Mouse (Mus musculus): ENCODE results near the gene Dld.

The Dld gene

DNA sequence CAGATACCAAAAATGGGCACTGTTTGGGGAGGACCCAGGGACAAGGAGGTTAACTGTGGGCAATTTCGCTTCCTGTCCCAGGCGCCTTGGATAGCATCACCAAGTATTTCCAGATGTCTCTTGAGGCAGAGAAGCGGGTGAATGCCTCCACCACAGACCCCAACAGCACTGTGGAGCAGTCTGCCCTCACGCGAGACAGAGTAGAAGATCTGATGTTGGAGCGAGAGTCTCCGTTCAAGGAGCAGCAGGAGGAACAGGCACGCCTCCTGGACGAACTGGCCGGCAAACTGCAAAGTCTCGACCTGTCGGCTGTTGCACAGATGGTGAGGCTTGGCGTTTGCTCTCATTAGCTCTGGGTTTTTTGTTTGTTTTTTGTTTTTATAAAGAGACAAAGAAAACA lies 30.4 kb downstream of the Dld start:
- in situ Hi-C loops (cut with MboI): no loop called here

DNA sequence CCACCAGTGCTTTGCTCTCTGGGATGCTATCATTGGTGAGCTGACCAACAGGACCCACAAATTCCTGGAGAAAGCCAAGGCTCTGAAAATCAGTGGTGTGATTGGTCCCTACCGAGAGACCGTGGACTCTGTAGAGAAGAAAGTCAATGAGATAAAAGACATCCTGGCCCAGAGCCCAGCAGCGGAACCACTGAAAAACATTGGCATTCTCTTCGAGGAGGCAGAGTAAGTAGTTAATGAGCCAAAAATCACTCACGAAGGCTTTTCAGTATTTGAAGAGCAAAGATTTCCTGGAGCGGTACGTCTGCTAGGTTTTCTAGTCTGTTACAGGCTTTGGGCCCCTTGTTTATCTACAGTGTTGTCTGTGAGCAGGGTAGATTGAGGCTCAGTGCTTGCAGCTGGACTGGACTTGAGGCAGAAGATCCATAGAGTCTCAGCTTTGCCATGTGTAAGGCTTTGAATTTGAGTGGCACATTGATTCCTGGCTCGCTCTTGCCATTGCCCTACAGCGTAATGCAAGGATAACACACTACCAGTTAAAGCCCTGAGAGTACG lies 32.8 kb downstream of the Dld start:
- in situ Hi-C loops (cut with MboI): no loop called here

DNA sequence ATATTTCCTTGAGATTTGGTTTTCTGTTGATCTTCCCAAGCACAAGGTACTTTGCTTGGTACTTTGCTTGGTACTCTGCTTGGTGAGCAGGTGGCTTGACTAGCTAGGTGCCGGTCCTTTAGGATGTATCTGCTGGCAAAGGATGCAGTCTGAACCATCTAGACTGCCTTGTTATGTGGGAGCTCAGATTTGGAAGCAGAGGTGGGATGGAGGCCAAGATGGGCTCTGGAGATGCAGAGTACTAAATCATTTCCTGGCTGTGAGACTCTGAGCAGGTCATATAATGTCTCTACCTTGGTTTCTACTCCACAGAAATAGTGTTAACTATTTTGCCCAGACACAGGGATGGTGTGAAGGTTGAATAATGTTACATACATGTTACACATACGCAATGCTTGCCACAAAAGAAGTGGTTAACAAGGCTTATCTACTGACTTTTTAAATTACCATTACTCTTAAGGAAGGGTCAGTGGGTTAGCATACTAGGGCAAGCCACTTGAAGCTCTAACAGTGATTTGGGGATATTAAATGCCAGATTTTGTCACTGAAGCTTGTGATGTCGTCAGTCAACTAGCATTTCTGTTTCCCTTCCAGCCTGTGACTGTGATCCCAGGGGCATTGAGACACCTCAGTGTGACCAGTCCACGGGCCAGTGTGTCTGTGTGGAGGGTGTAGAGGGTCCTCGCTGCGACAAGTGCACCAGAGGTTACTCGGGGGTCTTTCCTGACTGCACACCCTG lies 33.4 kb downstream of the Dld start:
- in situ Hi-C loops (cut with MboI): no loop called here

DNA sequence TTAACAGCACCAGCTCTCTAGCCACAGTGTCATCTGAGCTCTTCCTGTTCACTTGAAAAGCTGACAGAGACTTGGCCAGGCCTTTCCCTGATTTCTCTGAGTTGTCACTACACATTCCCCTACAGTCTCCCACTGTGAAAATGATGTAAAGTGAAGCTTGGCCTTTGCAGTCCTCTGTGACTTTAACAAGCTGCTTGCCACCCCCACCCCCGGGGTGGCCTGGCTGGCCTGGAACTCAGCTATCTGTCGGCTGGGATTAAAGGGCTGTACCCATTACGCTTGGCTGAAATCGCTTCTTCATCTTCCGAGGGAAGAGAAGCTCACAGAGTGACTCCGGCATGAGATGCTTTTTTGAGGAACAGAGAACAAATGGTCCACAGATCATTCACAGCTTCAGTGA lies 35.3 kb downstream of the Dld start:
- in situ Hi-C loops (cut with MboI): no loop called here

DNA sequence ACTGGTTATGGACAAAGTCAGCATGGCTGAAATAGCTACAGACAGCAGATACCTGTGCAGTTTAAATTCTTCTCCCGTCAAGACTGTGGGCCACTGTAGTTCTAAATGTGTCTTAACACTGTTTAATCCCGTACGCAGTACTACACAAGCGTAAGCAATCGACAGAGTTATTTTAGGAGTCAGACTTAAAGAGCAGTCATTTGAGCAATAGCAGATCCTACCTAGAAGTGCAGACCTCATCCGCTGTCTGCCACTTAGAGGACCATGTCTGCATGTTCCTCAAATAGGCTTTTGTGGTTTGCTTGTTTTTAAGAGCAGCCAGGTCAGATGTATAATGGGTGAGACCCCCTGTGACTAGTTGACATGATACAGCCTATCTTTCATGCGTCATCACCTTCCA lies 36.9 kb downstream of the Dld start:
- in situ Hi-C loops (cut with MboI): no loop called here

DNA sequence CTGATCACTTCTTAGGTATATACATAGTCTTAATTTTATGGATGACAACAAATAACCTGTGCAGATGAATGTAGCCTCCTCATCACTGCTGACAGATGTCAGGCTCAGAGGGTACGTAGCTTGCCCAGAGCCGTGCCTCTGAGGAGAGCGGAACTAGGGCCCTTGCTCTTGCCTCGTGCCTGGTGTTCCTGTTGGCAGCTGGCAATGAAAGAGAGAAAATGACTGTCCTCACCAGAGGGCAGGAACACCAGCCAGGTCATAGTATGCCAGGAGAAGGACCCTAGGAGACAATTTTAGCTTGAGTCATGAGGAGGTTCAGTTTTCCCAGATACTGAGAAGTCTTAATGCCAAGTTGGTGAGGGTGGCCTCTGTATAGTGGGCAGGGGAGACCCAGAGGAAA lies 38.1 kb downstream of the Dld start:
- in situ Hi-C loops (cut with MboI): no loop called here

DNA sequence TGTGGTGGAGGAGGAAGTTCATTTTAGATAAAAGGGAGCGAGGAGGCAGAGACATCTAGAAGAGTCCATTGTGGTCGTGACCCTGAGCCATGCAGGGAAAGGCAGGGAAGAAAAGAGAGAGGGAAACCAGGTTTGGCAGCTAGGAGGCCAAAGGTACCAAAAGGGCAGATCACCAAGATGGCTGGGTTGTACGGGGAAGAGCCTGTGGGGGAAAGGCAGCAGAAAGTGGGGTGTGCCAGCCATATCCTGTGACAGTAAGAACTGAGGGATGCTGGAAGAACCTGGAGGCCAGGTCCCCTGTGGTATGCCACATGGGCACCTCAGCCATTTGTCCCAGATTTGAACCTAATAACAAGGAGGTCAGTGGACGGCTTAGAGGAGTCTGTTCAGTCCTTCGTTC lies 39.0 kb downstream of the Dld start:
- in situ Hi-C loops (cut with MboI): no loop called here

DNA sequence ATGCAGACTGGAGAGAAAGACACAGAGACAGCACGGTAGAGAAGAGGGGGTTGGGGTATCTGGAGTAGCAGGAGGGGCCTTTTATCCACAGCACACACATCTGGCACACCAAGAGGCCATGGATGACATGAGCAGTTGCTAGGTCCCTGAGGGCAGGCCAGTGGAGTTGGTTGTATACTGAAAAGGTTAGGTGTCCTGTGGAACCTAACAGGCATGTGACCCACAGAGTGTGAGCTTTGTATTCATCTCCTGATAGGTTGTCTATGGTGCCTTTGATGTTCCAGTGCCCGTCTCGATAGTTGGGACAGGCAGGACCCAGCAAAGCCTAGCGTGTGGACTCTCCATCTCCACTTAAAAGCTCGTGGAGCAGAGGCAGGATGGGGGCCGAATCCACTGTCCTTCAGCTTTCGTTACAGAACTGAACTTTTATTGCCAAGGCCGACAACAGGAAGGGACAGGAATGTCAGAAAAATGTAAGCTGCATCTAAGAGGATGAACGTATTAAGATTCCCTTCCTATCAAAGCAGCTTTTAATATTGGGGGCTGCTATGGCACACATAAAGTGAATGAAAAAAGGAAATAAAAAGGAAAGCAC lies 39.5 kb downstream of the Dld start:
- in situ Hi-C loops (cut with MboI): no loop called here

DNA sequence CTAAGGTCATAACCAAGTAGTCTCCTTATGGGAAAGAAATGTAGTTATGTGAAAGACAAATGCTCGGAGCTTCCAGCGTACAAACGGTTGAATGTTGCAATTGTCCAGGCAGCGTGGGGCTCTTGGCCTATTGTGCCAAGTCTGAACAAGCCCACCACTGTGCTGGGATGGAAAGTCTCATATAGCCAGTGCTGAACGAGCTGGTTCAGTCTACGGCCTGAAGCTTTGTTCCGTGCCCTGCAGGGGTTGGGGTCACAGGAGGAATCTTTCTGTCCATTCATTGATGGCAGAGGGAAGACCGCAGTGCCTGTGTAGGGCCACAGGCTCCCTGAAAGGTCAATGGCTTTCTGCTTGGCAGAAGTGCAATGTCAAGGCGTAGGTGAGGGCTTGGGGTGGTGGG lies 40.6 kb downstream of the Dld start:
- in situ Hi-C loops (cut with MboI): no loop called here

DNA sequence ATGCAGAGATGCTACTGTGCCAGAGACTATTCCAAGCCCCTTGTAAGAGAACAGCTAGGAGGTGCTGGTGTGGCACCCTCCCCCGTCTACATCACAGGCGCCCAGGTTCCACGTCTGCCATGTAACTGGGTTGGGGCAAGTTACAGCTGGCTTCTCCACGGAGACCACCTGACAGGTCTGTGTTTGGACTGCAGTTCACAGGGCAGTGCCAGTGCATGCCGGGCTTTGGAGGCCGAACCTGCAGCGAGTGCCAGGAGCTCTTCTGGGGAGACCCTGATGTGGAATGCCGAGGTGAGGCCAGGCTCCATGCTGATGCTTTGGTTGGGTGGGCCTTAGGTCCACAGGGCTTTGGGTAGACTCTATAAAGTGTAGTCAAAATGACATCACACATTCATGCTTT lies 43.5 kb downstream of the Dld start:
- in situ Hi-C loops (cut with MboI): no loop called here

DNA sequence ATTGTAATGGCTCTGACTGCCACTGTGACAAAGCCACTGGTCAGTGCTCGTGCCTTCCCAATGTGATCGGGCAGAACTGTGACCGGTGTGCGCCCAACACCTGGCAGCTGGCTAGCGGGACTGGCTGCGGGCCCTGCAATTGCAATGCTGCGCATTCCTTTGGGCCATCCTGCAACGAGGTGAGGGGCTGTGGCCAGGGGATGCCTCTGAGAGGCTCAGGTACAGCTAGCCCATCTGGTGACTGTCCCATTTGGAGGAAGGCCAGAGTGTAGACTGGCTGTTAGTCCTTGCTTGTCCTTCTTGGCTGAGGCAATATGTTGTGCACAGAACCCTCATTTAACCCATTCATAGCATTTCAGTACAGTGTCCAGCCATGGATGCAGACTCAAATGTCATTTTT lies 44.2 kb downstream of the Dld start:
- in situ Hi-C loops (cut with MboI): no loop called here

DNA sequence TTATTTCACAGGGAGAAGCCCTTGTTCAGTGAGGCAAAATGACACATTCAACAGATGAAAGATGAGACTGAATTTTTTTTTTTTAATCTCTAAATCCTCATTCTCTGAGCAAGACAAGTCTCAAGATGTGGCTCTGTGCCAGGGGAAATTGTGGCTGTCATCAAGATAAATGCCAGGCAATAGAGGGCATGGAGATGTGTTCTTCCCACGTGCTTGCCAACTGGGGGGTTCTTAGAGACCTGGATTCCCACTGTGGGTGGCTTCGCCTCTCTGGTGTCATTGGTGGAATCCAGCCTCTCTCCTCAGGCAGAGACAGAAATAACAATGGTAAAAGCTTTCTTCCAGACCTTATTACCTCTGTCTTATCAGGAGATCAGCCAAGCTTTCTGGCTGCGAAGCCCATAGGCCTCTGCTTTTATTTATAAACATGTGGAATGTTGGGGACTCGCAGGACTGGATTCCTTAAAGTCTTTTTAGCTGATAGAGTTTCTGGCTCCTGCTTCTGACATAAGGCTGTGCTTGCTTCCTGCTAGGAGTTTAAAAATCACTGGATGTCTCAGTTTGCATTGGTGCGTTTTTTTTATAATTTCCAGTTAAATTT lies 45.1 kb downstream of the Dld start:
- in situ Hi-C loops (cut with MboI): no loop called here

DNA sequence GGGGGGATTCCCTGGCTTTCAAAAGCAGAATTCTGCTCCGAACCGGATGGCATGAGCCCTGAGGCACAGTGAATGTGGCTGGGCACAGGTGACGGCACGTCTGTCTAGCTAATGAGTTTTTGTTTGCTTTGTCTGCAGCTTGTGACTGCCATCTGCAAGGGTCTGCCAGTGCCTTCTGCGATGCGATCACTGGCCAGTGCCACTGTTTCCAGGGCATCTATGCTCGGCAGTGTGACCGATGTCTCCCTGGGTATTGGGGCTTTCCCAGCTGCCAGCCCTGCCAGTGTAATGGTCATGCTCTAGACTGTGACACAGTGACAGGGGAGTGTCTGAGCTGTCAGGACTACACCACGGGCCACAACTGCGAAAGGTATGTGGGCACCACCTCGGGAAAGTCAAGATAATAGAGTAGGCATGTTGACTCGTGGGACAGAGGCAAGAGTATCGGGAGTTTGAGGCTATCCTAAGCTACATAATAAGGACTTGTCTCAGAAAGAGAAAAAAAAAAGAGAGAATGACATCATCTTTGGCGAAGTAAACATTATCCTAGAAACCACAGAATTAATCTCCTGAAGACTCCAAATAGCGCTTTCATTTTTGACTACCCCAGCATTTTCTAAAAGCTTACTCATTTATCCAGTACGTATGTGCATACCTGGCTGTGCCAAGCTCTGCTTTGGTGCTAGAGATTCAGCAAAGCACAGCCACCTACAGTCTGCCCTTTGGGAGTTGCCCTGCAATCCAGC lies 48.3 kb downstream of the Dld start:
- in situ Hi-C loops (cut with MboI): no loop called here

DNA sequence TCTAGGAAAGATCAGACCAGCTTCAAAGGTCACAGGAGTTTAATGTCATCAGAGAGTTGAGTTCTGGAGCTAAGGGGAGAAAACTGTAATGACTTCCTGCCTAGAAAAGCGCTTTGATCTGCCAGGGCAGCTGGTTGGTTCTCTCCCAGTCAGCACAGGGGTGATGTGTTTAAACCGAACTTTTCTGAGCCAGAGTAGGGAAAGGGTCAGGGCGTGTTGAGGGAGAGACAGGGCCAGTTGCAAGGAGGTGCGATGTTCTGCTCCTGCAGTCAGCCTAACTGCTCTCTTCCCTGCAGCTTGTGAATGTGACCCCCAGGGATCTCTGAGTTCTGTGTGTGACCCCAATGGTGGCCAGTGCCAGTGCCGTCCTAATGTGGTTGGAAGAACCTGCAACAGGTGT lies 49.0 kb downstream of the Dld start:
- in situ Hi-C loops (cut with MboI): no loop called here

DNA sequence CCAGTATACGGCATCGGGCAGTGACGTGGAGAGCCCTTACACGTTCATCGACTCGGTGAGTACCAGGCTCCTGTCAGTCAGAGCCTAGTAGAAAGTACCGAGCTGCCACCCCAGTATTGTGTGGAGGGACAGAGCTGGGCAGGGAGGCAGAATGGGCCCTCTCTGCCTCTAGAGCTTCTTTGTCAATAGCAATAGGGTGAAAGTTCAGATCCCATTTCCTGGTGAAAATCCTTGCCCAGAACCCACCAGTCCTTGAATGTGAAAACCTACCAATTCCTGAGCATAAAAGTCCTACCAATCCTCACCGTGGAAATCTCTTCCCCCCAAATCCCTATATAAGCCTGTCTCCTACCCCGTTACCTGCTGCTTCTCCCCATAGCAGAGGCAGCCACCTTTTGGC lies 51.0 kb downstream of the Dld start:
- in situ Hi-C loops (cut with MboI): no loop called here

DNA sequence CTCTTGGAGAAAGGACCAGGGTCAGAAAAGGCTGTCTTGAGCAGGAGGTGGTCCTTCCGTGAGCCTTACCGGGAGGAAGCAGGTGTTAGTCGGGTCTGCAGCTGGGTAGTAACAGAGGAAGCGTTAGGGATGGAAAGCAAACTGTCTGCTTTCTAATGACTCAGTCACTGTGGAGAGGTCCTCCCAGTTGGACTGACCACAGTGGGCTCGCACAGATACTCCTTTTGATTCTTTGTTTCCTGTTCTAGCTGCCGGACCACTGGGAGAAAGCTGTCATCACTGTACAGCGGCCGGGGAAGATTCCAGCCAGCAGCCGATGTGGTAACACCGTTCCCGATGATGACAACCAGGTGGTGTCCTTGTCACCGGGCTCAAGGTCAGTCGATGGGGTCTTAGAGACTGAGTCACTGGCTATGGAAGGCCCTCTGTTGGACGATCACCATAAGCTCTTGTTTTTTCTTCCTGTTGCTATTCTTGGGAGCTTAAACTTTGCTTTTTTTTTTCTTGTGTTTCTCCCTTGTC lies 51.5 kb downstream of the Dld start:
- in situ Hi-C loops (cut with MboI): no loop called here

DNA sequence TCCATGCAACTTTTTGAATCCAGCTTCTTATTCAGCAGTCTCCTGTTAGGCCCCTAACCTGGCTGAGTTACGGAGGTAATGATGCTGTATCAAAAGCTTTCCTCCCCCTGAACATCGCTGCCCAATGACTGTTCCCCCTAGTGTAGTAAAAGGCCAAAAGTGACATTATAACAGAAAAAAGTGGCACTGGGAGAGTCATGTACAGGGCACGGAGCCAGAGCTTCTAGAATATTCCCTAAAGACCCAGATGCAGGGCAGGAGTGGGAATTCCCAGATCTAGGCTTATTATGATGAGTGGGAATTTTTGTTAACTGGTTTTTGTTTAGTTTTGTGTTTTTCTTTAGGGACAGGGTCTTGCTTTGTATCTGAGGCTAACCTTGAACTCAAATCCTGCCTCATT lies 52.1 kb downstream of the Dld start:
- in situ Hi-C loops (cut with MboI): no loop called here

DNA sequence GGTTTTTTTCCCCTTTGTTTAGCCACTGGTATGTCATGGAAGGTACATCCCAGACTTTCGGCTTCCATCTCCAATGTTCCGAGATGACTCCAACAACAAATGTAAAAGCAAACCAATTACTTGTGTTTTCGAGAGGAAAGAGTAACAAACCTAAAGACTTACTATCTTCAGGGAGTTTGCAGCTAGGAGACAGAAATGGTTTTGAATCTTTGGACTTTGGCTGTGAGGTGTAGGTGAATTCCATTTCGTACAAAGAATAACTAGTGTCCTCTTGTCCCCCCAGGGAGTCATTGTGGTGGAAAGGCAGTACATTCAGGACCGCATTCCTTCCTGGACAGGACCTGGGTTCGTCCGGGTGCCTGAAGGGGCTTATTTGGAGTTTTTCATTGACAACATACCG lies 52.7 kb downstream of the Dld start:
- in situ Hi-C loops (cut with MboI): no loop called here

DNA sequence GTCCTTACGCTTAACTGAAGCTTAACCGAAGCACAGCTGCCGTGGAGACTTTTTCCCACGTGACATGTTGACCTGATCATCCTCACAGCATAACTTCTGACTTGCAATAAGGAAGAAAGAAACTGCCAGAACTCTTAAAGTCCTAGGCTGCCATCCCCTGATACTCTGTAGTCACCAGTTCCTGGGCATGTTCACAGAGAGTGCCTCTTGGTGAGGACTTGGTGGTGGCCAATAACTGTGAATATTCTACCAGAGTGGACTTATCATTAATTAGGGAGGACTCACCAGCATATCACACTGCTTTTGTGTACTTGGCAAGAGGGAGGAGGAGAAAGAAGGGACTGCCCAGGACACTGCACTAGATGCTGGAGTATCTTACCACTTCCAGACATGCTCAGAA lies 53.1 kb downstream of the Dld start:
- in situ Hi-C loops (cut with MboI): no loop called here

DNA sequence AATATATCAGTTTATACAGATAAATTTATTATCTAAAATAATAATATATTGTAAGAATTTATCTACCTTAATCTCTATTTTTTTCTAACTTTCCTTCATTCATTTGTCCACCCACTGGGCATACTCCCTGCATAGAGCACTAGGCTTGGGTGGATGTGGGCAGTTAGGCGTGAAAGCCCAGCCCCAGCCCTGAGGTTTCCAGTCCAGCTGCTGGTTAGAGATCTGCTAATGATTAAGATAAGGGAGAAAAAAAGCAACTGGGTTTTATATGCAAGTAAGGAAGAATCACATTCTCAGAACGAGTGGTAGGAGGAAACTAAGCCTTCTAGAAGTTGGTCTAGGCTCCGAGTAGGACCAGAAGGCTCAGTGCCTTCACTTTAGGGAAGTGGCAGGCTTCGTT lies 55.2 kb downstream of the Dld start:
- in situ Hi-C loops (cut with MboI): no loop called here

DNA sequence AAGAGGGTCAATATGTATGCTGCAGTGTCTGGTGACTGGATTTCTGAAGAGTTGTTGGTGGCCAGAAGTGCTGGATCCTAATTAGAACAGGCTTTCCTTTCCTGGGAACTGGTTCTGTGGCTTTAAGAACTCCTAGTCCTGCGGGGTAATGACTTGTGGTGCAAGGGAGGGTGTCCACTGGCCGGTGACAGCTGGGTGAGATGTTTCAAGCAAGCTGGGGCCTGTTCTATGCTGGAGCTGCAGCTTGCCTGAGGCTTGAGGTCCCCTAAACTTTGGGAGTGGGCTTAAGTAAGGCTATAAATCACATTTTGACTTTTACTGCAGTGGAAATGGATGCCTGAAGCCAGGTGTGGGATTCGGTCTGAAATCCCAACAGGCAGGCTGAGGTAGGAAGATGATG lies 55.7 kb downstream of the Dld start:
- in situ Hi-C loops (cut with MboI): no loop called here

DNA sequence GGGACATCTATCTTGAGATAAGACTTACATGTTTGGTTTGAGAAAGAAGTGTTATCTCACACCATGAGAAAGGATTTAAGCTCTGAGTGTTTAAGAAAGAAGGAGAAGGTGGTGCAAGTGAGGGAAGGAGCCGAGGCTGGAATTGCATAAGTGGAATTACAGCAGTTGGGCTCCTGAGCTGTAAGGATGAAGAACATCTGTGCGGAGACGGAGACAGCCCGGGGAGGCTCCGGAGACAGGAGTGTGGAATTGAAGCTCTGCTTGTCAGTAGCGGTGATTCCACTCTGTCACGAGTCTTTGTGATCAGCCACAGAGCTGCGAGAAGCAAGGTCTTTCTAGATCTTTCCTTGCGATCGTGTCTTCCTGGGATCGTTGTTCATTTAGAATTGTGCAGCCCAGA lies 56.3 kb downstream of the Dld start:
- in situ Hi-C loops (cut with MboI): no loop called here

All from mature B cell (primary cell).